Mouse (Mus musculus) cerebellum, adult 2 months (tissue): ENCODE measurements around the gene Insc.

Experiments used
- CTCF ChIP-seq: fragments of 200-500 bp; IDR thresholded peaks from 2 replicates; pipeline ENCODE4 v1.5.1; 2011; ENCODE audit warnings: low read depth, mild to moderate bottlenecking, control low read depth, low read length, moderate library complexity, borderline replicate concordance; ENCODE audit not compliant: insufficient read depth
- POLR2A ChIP-seq: fragments of 200-500 bp; IDR thresholded peaks from 2 replicates; pipeline ENCODE4 v1.6.1; 2011; ENCODE audit warnings: low read length, control low read depth, borderline replicate concordance; ENCODE audit not compliant: insufficient read depth

- TF ChIP-seq CTCF (no peak), POLR2A (no peak)
Measured at GRCm38 (mm10) chr7:114791087-114791486, 47.6 kb downstream of the Insc start.
